Mouse (Mus musculus): Measurements from ENCODE around the gene Lin7a.
"Not testable (repeated sequence)": the region's sequence is repeated elsewhere in the genome, so short reads cannot be mapped to it uniquely, and the experiment has no call there.

The Lin7a gene

GRCm38 (mm10) chr10:107237736-107238135, 33.8 kb upstream of the Lin7a start:
- no peak for DNase-seq

DNA sequence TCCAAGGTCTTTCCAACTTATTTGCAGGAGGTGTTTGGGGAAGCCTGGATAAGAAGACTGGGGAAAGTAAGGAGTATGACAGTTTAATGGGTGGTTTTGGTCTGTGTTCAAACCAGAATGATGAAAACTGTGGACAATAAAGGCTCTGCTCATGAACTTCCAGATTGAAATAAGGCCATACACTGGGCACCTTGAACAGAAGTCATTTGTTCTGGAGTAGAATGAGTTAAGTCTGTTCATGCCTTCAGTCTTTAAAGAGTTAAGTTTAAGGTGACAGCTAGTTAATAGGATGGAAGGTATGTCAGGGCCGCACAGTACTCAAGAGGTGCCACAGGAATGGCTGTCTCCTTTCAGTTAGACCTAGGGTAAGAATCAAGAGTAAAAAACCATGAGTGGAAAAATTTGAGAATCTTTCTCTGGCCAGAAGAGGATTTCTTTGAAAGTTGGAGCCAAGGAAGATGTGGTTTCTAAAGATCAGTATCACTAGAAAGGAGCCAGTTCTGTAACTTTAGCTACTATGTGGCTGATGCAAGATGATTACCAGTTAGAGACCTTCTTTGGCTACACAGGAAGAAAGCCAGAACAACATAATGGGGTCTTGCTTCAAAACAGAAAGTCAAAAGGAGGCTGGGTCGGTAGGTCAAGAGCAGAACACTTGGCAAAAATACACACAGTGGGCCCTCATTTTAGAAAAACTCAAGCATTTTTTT, 33.2 kb upstream of the Lin7a start:
- DNase-seq = no peak

GRCm38 (mm10) chr10:107238861-107239435, 32.5 kb upstream of the Lin7a start:
- DNase-seq = no peak

GRCm38 (mm10) chr10:107239651-107240330, 31.7 kb upstream of the Lin7a start:
- no peak for DNase-seq

- no peak for DNase-seq
Measured at GRCm38 (mm10) chr10:107240446-107240845, 31.0 kb upstream of the Lin7a start.

DNA sequence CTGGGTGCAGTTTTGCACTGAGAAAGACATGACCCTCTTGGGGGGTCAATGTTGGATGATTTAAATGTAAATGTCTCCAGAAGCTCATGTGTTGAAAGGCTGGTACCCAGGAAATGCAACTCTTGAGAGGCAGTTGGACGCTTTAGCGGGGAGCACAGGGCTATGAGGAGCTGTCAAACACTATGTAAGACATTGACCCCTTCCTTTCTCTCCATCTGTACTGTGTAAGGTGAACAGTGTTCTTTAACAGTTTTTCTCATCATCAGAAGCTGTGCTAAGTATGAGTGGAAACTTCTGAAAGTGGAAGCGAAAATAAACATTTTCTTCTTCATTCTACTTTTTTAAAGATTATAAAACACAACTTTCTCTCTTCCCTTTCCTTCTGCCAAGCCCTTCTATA, 30.5 kb upstream of the Lin7a start:
- DNase-seq = no peak

- no peak for DNase-seq
Measured at GRCm38 (mm10) chr10:107241406-107241805, 30.1 kb upstream of the Lin7a start.

- DNase-seq = not testable (repeated sequence)
Measured at GRCm38 (mm10) chr10:107241999-107242398, 29.5 kb upstream of the Lin7a start.

DNA sequence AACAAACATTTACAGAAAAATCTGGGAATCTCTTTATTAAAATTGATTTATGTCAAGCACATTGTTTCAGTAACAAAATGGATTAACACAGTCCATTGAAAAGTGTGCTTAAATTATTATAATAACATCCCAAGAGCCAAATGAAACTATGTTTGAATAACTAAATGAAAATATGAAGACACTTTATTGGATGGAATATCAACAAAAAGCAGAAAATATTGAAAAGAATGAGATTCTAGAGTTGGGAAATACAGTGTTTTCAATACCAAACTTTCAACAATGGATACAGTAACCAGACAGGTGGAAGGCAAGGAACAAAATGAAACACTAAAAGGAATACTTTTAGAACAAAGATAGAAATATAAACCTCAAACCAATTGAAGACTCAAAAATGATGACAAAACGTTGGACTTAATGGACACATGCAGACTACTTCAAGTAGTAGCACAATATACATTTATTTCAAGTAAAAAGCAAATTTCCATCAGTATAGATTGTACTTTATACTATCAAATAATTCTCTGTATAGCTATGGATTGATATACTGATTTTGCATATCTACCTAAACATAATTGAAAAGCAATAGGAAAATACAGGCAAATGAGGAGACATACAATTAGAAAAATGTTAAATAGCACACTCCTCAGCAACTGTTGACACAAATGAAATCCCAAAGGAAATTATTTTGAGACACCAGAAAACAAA, 28.6 kb upstream of the Lin7a start:
- DNase-seq = no peak

DNA sequence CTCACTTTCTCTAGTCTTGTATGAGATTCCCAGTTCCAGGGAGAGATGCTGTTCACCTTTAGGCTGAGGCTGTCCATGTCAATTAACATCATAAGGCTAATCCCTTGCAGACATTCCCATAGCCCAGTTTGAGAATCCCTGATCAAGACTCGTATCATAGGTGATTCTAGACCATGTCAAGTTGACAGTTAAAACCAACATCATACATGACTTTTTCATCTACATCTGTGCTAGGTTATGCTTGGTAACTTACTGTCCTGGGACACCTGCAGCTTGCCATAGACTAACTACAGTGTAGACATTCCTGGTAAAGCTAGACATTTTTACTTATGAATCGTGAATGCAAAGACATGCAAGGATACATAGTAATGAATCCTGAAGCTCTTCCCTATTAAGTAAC, 27.3 kb upstream of the Lin7a start:
- DNase-seq = no peak

DNA sequence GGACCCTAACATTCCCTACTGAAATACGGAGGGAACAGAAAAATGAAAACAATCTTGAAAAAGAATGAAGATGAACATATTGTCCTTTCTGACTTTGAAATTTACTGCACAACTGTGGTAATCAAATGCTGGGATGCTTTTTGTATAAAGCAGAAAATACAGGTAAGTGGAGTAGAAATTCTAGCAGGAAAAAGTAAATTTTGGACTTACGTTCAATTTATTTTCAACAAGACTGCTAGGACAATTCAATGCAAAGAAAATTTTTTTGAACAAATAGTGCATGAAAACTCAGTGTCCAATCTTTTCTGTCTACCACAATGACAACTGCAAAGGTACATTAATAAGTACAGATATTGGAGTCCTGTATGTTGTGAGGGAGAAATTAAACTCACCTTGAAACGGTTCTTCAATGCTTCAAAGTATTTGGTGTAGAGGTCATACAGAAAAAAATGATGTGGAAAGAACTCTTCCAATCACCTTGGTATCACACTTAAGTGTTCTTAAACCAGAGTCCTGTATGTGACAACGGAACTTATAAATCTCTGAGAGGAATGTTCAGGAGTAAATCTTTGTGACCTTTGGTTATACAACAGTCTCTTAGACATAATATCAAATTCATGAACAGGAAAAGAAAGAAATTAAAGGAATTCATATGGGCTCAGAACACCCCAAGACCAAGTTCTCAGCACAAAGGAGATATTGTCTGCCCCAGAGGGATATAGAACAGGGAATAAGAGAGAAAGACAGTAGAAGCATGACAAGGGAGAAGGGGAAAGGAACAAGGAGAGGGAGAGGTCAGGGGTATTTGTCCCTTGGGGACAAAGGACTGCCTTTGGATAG, 26.6 kb upstream of the Lin7a start:
- DNase-seq = no peak

- no peak for DNase-seq
Measured at GRCm38 (mm10) chr10:107245531-107245840, 26.0 kb upstream of the Lin7a start.

GRCm38 (mm10) chr10:107245961-107246460, 25.5 kb upstream of the Lin7a start:
- DNase-seq = no peak

- DNase-seq = no peak
Measured at GRCm38 (mm10) chr10:107247001-107247670, 24.4 kb upstream of the Lin7a start.

DNA sequence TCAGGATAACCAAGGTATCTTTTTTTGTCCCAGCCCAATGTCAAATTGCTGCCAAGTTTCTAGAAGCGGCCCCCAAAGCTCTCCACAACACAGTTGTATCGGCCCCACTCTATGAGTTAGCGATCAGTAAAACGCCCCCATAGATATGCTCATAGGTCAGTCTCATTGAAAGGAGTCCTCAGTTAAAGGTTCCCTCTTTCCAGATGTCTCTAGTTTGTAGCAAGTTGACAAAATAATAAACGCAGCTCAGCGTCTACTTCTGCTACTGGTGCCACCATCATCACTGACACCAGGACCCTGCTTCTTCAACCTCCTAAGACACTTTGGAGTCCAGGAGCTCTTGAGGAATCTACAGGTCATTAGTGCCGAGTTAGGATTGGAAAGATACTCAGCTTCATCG, 23.0 kb upstream of the Lin7a start:
- DNase-seq = no peak

GRCm38 (mm10) chr10:107249056-107249455, 22.4 kb upstream of the Lin7a start:
- no peak for DNase-seq

DNA sequence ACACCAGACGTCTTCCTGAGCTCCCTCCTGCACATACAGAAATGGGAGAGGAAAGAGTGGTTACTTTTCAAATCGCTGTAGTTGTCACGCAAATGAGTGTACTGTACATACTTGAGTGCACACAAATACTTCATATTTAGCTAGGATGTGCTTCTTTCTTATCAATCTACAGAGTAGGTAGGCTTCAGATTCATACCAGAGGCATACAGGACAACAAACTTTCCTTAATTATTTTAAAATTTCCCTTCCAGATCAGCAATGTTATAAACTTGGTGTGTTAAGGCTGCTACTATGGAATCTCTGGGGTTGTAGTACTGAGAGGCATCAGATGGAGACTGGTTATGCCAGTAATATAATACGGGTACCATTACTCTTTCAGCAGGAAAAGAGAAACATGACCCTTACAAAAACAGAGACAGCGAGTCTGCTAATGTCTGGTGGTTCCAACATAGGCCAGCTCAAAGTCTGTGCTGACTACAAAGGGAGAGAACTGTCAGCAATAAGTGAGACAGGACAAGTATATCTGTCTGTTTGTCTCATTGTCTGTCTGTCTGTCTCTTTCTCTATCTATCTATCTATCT, 21.8 kb upstream of the Lin7a start:
- DNase-seq = no peak

- no peak for DNase-seq
Measured at GRCm38 (mm10) chr10:107250346-107251210, 20.9 kb upstream of the Lin7a start.

DNA sequence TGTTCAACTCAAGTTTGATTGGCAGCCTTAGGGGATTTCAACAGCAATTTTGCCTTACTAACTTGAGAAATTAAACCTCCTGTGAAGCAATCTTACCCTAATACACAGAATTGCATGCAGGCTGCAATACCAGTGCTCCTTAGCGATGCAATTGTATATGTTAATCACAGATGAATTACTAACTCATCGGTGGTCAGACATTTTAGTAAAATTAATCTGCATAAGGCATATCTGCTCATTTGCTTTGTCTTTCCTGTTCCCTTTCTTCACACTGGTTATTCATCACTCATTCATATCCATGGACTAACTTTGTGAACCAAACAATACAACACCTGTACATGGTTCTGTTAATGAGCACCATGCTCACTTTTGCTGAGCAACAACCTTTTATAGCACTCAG, 20.2 kb upstream of the Lin7a start:
- no peak for DNase-seq

GRCm38 (mm10) chr10:107251801-107252502, 19.5 kb upstream of the Lin7a start:
- no peak for DNase-seq
